Mouse (Mus musculus) neural tube, embryonic 15.5 days (tissue): Measurements from ENCODE around the gene Appbp2. TPM values are rescaled to one million over a fixed set of nuclear protein-coding genes. Genes with fewer than 3 reads are reported as not detected.
A peak's percentile ranks its signal among the peaks of the same experiment; 100 is the strongest.

Source experiments
- ATAC-seq: fragments of 200-750 bp; cut with Nextera tagmentation; 2 replicates; pipeline ENCODE4 v1.8.0; 2017; ENCODE audit warnings: mild to moderate bottlenecking, moderate TSS enrichment, moderate library complexity; ENCODE audit not compliant: low FRiP score
- H3K27ac ChIP-seq: fragments of 300-500 bp; sonication (generic); replicated peaks from 2 replicates; pipeline ENCODE4 v1.5.1; 2015; ENCODE audit warnings: mild to moderate bottlenecking, inconsistent platforms
- H3K27me3 ChIP-seq: fragments of 300-500 bp; sonication (generic); replicated peaks from 2 replicates; pipeline ENCODE4 v1.6.1; 2015; ENCODE audit warnings: inconsistent platforms
- H3K36me3 ChIP-seq: fragments of 300-500 bp; sonication (generic); 2 replicates; pipeline ENCODE4 v1.6.1; 2015; ENCODE audit warnings: inconsistent platforms
- H3K4me1 ChIP-seq: fragments of 300-500 bp; sonication (generic); 2 replicates; pipeline ENCODE4 v1.6.1; 2015; ENCODE audit warnings: inconsistent platforms
- H3K4me2 ChIP-seq: fragments of 300-500 bp; sonication (generic); 2 replicates; pipeline ENCODE4 v1.6.1; 2015; ENCODE audit warnings: inconsistent platforms, mild to moderate bottlenecking, moderate library complexity
- H3K4me3 ChIP-seq: fragments of 300-500 bp; sonication (generic); replicated peaks from 2 replicates; pipeline ENCODE4 v1.5.1; 2015; ENCODE audit warnings: mild to moderate bottlenecking, inconsistent platforms
- H3K9ac ChIP-seq: fragments of 300-500 bp; sonication (generic); replicated peaks from 2 replicates; pipeline ENCODE4 v1.6.1; 2015; ENCODE audit warnings: mild to moderate bottlenecking, inconsistent platforms
- H3K9me3 ChIP-seq: fragments of 300-500 bp; sonication (generic); replicated peaks from 2 replicates; pipeline ENCODE4 v1.6.1; 2016; ENCODE audit warnings: inconsistent platforms
- WGBS: fragments of 180-500 bp; shearing (Covaris S2); methylation state at CpG from one replicate; pipeline ENCODE4 v1.1.7; 2015; ENCODE audit warnings: mixed read lengths; 5-methylcytosine and 5-hydroxymethylcytosine counted together
- polyA plus RNA-seq: library from polyadenylated mRNA; unstranded; fragments of >200 nt; fragmentation: Nextera tagmentation; extraction: Ambion mirVana; gene quantifications from 2 replicates; pipeline ENCODE4 v1.2.1, GENCODE M21; 2015

Gene Appbp2
- polyA plus RNA-seq, 1 experiment from 2014 or later, result 47.0 TPM

GRCm38 (mm10) chr11:85253641-85254040, 18.7 kb upstream of the Appbp2 start:
- Histone ChIP-seq H3K4me2 (no peak overlapping the region), H3K4me3 (no peak overlapping the region), H3K4me1 (no peaks in the 10 kb centered on the region), H3K9ac (no peak overlapping the region), H3K36me3 (no peaks in the 10 kb centered on the region), H3K27ac (no peak overlapping the region), H3K9me3 (no peaks in the 10 kb centered on the region), H3K27me3 (no peaks in the 10 kb centered on the region)
- ATAC-seq, result no peak
- 84% methylated on average over 7 of the region's 7 CpGs for WGBS

GRCm38 (mm10) chr11:85253006-85253405, 18.1 kb upstream of the Appbp2 start:
- WGBS, result 72% methylated on average over 5 of the region's 5 CpGs
- H3K4me1 ChIP-seq, result no peaks in the 10 kb centered on the region
- H3K4me2 ChIP-seq, result no peak overlapping the region

GRCm38 (mm10) chr11:85251955-85252354, 17.0 kb upstream of the Appbp2 start:
- Histone ChIP-seq H3K27ac (no peak overlapping the region), H3K4me3 (no peak overlapping the region), H3K27me3 (no peaks in the 10 kb centered on the region), H3K4me1 (no peaks in the 10 kb centered on the region), H3K9ac (no peak overlapping the region), H3K36me3 (no peaks in the 10 kb centered on the region), H3K9me3 (no peaks in the 10 kb centered on the region), H3K4me2 (no peak overlapping the region)
- WGBS, result 89% methylated on average over 5 of the region's 5 CpGs
- ATAC-seq, result no peak

More at GRCm38 (mm10) chr11:85253006-85253405, 18.1 kb upstream of the Appbp2 start:
- Histone ChIP-seq H3K9me3 (no peaks in the 10 kb centered on the region), H3K36me3 (no peaks in the 10 kb centered on the region), H3K27ac (no peak overlapping the region), H3K9ac (no peak overlapping the region), H3K4me3 (no peak overlapping the region), H3K27me3 (no peaks in the 10 kb centered on the region)
- no peak for ATAC-seq

DNA sequence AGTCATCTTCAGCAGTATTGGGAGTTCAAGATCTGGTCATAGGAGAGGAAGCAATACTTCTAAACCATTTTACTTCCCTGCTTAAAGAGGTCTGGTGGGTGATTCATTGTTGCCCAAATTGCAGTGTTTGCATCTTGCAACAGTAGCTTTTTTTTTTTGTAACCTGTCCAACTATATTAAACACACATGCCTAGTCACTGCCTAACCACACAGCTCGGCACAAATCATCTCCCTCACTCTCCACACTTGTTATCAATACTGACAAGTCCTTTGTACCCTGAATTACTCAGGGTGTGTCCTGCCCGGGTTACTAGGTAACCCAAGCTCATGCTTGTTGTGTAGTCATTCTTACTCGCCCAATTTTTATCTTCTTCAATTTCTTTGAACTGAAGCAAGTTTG, 15.5 kb upstream of the Appbp2 start:
- no peaks in the 10 kb centered on the region for H3K4me1 ChIP-seq
- H3K36me3 ChIP-seq, result no peaks in the 10 kb centered on the region
- no peak overlapping the region for H3K4me2 ChIP-seq
- no peak overlapping the region for H3K27ac ChIP-seq
- no peak overlapping the region for H3K9ac ChIP-seq
- no peak overlapping the region for H3K4me3 ChIP-seq
- no peaks in the 10 kb centered on the region for H3K9me3 ChIP-seq
- no peaks in the 10 kb centered on the region for H3K27me3 ChIP-seq
- WGBS, result 60% methylated on average over 3 of the region's 3 CpGs
- no peak for ATAC-seq

- no peak overlapping the region for H3K27ac ChIP-seq
- H3K4me3 ChIP-seq, result no peak overlapping the region
- WGBS, result 81% methylated on average over 3 of the region's 3 CpGs
- H3K9me3 ChIP-seq, result no peaks in the 10 kb centered on the region
- no peak overlapping the region for H3K4me2 ChIP-seq
- no peaks in the 10 kb centered on the region for H3K36me3 ChIP-seq
- no peak for ATAC-seq
- H3K27me3 ChIP-seq, result no peaks in the 10 kb centered on the region
- H3K4me1 ChIP-seq, result no peaks in the 10 kb centered on the region
- no peak overlapping the region for H3K9ac ChIP-seq
Measured at GRCm38 (mm10) chr11:85249338-85249737, 14.4 kb upstream of the Appbp2 start.

- H3K27me3 ChIP-seq, result no peaks in the 10 kb centered on the region
- 95% methylated on average over 2 of the region's 2 CpGs for WGBS
- H3K36me3 ChIP-seq, result no peaks in the 10 kb centered on the region
- no peak overlapping the region for H3K4me2 ChIP-seq
- no peaks in the 10 kb centered on the region for H3K4me1 ChIP-seq
- ATAC-seq, result no peak
- H3K27ac ChIP-seq, result no peak overlapping the region
- H3K9me3 ChIP-seq, result no peaks in the 10 kb centered on the region
- no peak overlapping the region for H3K4me3 ChIP-seq
- no peak overlapping the region for H3K9ac ChIP-seq
Measured at GRCm38 (mm10) chr11:85248151-85248550, 13.2 kb upstream of the Appbp2 start.

GRCm38 (mm10) chr11:85241226-85241625, 6.3 kb upstream of the Appbp2 start:
- H3K4me2 ChIP-seq, result no peak overlapping the region
- H3K27me3 ChIP-seq, result no peaks in the 10 kb centered on the region
- WGBS, result 94% methylated on average over 8 of the region's 8 CpGs
- no peaks in the 10 kb centered on the region for H3K9me3 ChIP-seq
- no peaks in the 10 kb centered on the region for H3K36me3 ChIP-seq
- H3K27ac ChIP-seq, result no peak overlapping the region
- no peak overlapping the region for H3K4me3 ChIP-seq
- no peak for ATAC-seq
- H3K4me1 ChIP-seq, result no peaks in the 10 kb centered on the region
- H3K9ac ChIP-seq, result no peak overlapping the region

GRCm38 (mm10) chr11:85240211-85240610, 5.3 kb upstream of the Appbp2 start:
- ATAC-seq, result no peak
- no peaks in the 10 kb centered on the region for H3K27me3 ChIP-seq
- WGBS, result 92% methylated on average over 3 of the region's 3 CpGs
- peaks cover 10% of the 10 kb centered on the region for H3K4me1 ChIP-seq
- no peak overlapping the region for H3K4me2 ChIP-seq
- H3K9me3 ChIP-seq, result no peaks in the 10 kb centered on the region
- H3K36me3 ChIP-seq, result no peaks in the 10 kb centered on the region
- H3K4me3 ChIP-seq, result no peak overlapping the region
- H3K9ac ChIP-seq, result no peak overlapping the region
- H3K27ac ChIP-seq, result no peak overlapping the region

DNA sequence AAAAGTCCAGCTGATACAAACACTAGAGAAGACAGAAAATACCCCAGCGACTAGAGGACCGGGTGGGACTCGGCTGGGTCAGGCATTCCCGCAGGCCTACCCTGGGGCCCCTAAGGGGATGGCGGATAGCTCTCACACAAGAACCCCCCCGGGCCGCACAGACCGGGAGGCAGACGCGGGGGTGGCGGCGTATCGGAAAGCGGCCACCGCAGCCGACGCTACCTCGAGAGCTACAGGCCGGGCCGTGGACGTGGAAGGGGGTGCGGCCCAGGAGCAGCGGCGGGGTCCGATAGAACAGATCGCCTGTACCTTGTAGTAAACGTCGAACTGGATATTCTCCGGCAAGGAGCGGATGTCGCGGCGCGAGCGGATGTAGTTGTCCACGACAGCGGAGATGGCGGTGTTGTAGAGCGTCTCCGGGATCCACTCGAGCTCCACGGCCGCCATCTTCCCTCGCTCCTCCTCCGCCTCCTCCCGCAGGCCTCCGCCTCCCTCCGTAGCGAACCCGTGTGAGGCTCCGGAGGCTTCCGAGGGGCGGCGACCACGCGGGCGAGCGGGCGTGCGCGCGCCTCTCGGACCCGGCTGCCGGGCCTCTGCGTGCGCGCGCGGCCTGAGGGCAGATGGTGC, 454 bp downstream of the Appbp2 start:
- Histone ChIP-seq H3K9me3 (no peaks in the 10 kb centered on the region), H3K9ac (peak overlapping the region; percentile 94), H3K27ac (peak overlapping the region; percentile 99), H3K27me3 (no peaks in the 10 kb centered on the region), H3K4me1 (peaks cover 30% of the 10 kb centered on the region), H3K4me2 (peak overlapping the region; percentile 87), H3K36me3 (no peaks in the 10 kb centered on the region), H3K4me3 (peak overlapping the region; percentile 99)
- peak; percentile 96 for ATAC-seq
- under 1% methylated on average over 68 of the region's 70 CpGs for WGBS

DNA sequence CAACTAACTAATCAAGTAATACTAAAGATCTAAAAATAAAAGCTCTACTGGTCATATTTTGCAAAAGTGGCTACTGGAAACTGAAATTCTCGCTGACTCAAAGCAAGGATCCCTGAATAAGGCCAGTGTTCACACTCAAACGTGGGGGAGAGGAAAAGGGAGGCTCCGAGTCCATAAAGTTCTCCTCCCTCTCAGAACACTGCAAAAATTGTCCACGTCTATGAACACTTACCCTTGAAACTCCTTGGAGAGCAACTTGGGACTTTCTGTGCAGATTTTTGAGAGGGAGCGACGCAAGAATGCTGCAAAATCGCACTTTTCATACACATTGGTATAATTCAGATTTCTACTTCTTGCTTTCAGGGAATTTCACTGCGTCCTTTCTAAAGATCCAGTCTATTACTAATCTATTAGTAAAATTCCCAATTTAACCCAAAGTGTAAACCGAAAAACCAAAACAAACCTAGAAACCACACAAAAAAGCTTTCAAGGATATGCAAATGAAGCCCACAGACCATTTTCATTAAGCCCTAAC, 1.2 kb downstream of the Appbp2 start:
- Histone ChIP-seq H3K4me2 (peak overlapping the region; percentile 87), H3K9me3 (no peaks in the 10 kb centered on the region), H3K9ac (peak overlapping the region; percentile 94), H3K27me3 (no peaks in the 10 kb centered on the region), H3K36me3 (no peaks in the 10 kb centered on the region), H3K4me3 (peak overlapping the region; percentile 99), H3K4me1 (peaks cover 30% of the 10 kb centered on the region), H3K27ac (peak overlapping the region; percentile 99)
- no peak for ATAC-seq
- WGBS, result 12% methylated on average over 9 of the region's 9 CpGs

DNA sequence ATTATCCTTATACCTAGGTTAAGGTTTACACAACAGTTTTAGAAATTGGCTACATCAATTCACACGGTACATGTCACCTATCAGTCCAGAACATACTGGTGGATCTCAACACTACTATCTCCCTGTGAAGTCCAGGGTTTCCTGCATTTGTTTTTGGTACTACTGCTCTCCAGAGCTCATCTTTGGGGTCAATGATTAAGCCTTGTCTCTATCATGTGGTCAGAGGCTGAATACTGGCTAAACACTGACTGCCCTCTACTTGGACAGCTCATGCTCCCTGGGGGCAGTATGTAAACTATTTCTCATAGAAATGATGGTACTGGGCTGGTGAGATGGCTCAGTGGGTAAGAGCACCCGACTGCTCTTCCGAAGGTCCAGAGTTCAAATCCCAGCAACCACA, 11.7 kb downstream of the Appbp2 start:
- WGBS, result over 99% methylated on average over 3 of the region's 3 CpGs
- no peak for ATAC-seq
- no peak overlapping the region for H3K9ac ChIP-seq
- no peaks in the 10 kb centered on the region for H3K27me3 ChIP-seq
- no peaks in the 10 kb centered on the region for H3K4me1 ChIP-seq
- H3K27ac ChIP-seq, result no peak overlapping the region
- H3K9me3 ChIP-seq, result no peaks in the 10 kb centered on the region
- H3K36me3 ChIP-seq, result no peaks in the 10 kb centered on the region
- H3K4me3 ChIP-seq, result no peak overlapping the region
- no peak overlapping the region for H3K4me2 ChIP-seq

- Histone ChIP-seq H3K4me2 (no peak overlapping the region), H3K36me3 (no peaks in the 10 kb centered on the region), H3K4me1 (no peaks in the 10 kb centered on the region), H3K4me3 (no peak overlapping the region), H3K9ac (no peak overlapping the region), H3K27me3 (no peaks in the 10 kb centered on the region), H3K9me3 (no peaks in the 10 kb centered on the region), H3K27ac (no peak overlapping the region)
- no peak for ATAC-seq
- over 99% methylated on average over 6 of the region's 6 CpGs for WGBS
Measured at GRCm38 (mm10) chr11:85222561-85222960, 12.4 kb downstream of the Appbp2 start.
